Mouse (Mus musculus) liver, embryonic 16.5 days (tissue): ENCODE data around the gene Ankrd33. TPM values are rescaled to one million over a fixed set of nuclear protein-coding genes. Genes with fewer than 3 reads are reported as not detected.
A peak's percentile ranks its signal among the peaks of the same experiment; 100 is the strongest.
"Not testable (repeated sequence)": the region's sequence is repeated elsewhere in the genome, so short reads cannot be mapped to it uniquely, and the experiment has no call there.

Experiments used
- ATAC-seq: fragments of 200-750 bp; cut with Nextera tagmentation; 2 replicates; pipeline ENCODE4 v1.8.0; 2017; ENCODE audit warnings: low read depth, mild to moderate bottlenecking, moderate number of reproducible peaks, moderate library complexity
- H3K27ac ChIP-seq: fragments of 300-500 bp; sonication (generic); 2 replicates; pipeline ENCODE4 v1.5.1; 2014; ENCODE audit warnings: mild to moderate bottlenecking, low read length
- H3K27me3 ChIP-seq: fragments of 300-500 bp; sonication (generic); 2 replicates; pipeline ENCODE4 v1.6.1; 2014; ENCODE audit warnings: low read depth, low read length, mixed read lengths; ENCODE audit not compliant: control insufficient read depth, insufficient read depth
- H3K36me3 ChIP-seq: fragments of 300-500 bp; sonication (generic); 2 replicates; pipeline ENCODE4 v1.6.1; 2014; ENCODE audit warnings: mild to moderate bottlenecking; ENCODE audit not compliant: control insufficient read depth, insufficient read depth
- H3K4me1 ChIP-seq: fragments of 300-500 bp; sonication (generic); 2 replicates; pipeline ENCODE4 v1.6.1; 2014; ENCODE audit warnings: low read depth, low read length, mixed read lengths; ENCODE audit not compliant: control insufficient read depth
- H3K4me2 ChIP-seq: fragments of 300-500 bp; sonication (generic); 2 replicates; pipeline ENCODE4 v1.6.1; 2014; ENCODE audit warnings: low read depth, low read length, mixed read lengths
- H3K4me3 ChIP-seq: fragments of 300-500 bp; sonication (generic); 2 replicates; pipeline ENCODE4 v1.5.1; 2014; ENCODE audit warnings: low read depth, mild to moderate bottlenecking, low read length
- H3K9ac ChIP-seq: fragments of 300-500 bp; sonication (generic); 2 replicates; pipeline ENCODE4 v1.6.1; 2014; ENCODE audit warnings: low read depth, low read length
- H3K9me3 ChIP-seq: fragments of 300-500 bp; sonication (generic); replicated peaks from 2 replicates; pipeline ENCODE4 v1.6.1; 2016; ENCODE audit warnings: low read length; ENCODE audit not compliant: control insufficient read depth
- WGBS: fragments of 180-500 bp; shearing (Covaris S2); extraction: QIAGEN DNeasy Blood & Tissue Kit; methylation state at CpG from one replicate; pipeline ENCODE4 v1.1.7; 2014; ENCODE audit not compliant: insufficient replicate concordance; 5-methylcytosine and 5-hydroxymethylcytosine counted together
- polyA plus RNA-seq: library from polyadenylated mRNA; unstranded; fragments of >200 nt; fragmentation: Nextera tagmentation; extraction: Ambion mirVana; gene quantifications from 2 replicates; pipeline ENCODE4 v1.2.1, GENCODE M21; 2015

Gene Ankrd33
- polyA plus RNA-seq, 1 experiment from 2014 or later = not detected

- Histone ChIP-seq H3K36me3 (no peaks in the 10 kb centered on the region), H3K4me3 (no peak overlapping the region), H3K27me3 (no peaks in the 10 kb centered on the region), H3K4me1 (no peaks in the 10 kb centered on the region; the same call in 1 of the 2 replicates), H3K9me3 (no peaks in the 10 kb centered on the region), H3K4me2 (peak overlapping the region; percentile 7; the same call in 1 of the 2 replicates), H3K9ac (no peak overlapping the region), H3K27ac (peak overlapping the region; percentile 56)
- peak; percentile 80 for ATAC-seq
- 16% methylated on average over 8 of the region's 8 CpGs for WGBS
Observed at GRCm38 (mm10) chr15:101113176-101113575, 2.4 kb upstream of the Ankrd33 start.

GRCm38 (mm10) chr15:101113778-101114177 lies 1.8 kb upstream of the Ankrd33 start:
- H3K9ac ChIP-seq, H3K36me3 ChIP-seq, H3K4me3 ChIP-seq, ATAC-seq, H3K4me1 ChIP-seq, H3K27me3 ChIP-seq, H3K9me3 ChIP-seq, H3K4me2 ChIP-seq: not testable (repeated sequence)
- WGBS = 70% methylated on average over 2 of the region's 2 CpGs
- peak overlapping the region; percentile 56 for H3K27ac ChIP-seq

- no peaks in the 10 kb centered on the region for H3K9me3 ChIP-seq
- H3K36me3 ChIP-seq = no peaks in the 10 kb centered on the region
- H3K4me3 ChIP-seq = no peak overlapping the region
- ATAC-seq = no peak
- no peak overlapping the region for H3K27ac ChIP-seq
- no peaks in the 10 kb centered on the region for H3K27me3 ChIP-seq
- no peak overlapping the region for H3K9ac ChIP-seq
- no peak overlapping the region for H3K4me2 ChIP-seq
- H3K4me1 ChIP-seq = no peaks in the 10 kb centered on the region; the same call in 1 of the 2 replicates
- 52% methylated on average over 14 of the region's 14 CpGs for WGBS
Observed at GRCm38 (mm10) chr15:101118399-101119125, 3.0 kb downstream of the Ankrd33 start.

- H3K4me3 ChIP-seq = no peak overlapping the region
- H3K27ac ChIP-seq = no peak overlapping the region
- no peaks in the 10 kb centered on the region for H3K9me3 ChIP-seq
- ATAC-seq = no peak
- 49% methylated on average over 9 of the region's 9 CpGs for WGBS
- H3K9ac ChIP-seq = no peak overlapping the region
- no peaks in the 10 kb centered on the region for H3K4me1 ChIP-seq
- H3K27me3 ChIP-seq = no peaks in the 10 kb centered on the region
- no peak overlapping the region for H3K4me2 ChIP-seq
- no peaks in the 10 kb centered on the region for H3K36me3 ChIP-seq
Observed at GRCm38 (mm10) chr15:101121411-101122289, 6.1 kb downstream of the Ankrd33 start.

- ATAC-seq = no peak
- Histone ChIP-seq H3K9me3 (no peaks in the 10 kb centered on the region), H3K4me3 (no peak overlapping the region), H3K27ac (no peak overlapping the region), H3K9ac (no peak overlapping the region), H3K27me3 (no peaks in the 10 kb centered on the region), H3K4me1 (no peaks in the 10 kb centered on the region), H3K36me3 (no peaks in the 10 kb centered on the region), H3K4me2 (no peak overlapping the region)
- WGBS = 26% methylated on average over 2 of the region's 2 CpGs
Observed at GRCm38 (mm10) chr15:101122290-101122589, 6.7 kb downstream of the Ankrd33 start.

GRCm38 (mm10) chr15:101123202-101123601 lies 7.6 kb downstream of the Ankrd33 start:
- Histone ChIP-seq H3K27me3 (peaks cover 9% of the 10 kb centered on the region), H3K4me3 (no peak overlapping the region), H3K9ac (no peak overlapping the region), H3K4me1 (no peaks in the 10 kb centered on the region; the same call in 1 of the 2 replicates), H3K27ac (no peak overlapping the region), H3K9me3 (no peaks in the 10 kb centered on the region), H3K4me2 (no peak overlapping the region), H3K36me3 (no peaks in the 10 kb centered on the region)
- ATAC-seq = no peak
- WGBS = 56% methylated on average over 4 of the region's 4 CpGs

DNA sequence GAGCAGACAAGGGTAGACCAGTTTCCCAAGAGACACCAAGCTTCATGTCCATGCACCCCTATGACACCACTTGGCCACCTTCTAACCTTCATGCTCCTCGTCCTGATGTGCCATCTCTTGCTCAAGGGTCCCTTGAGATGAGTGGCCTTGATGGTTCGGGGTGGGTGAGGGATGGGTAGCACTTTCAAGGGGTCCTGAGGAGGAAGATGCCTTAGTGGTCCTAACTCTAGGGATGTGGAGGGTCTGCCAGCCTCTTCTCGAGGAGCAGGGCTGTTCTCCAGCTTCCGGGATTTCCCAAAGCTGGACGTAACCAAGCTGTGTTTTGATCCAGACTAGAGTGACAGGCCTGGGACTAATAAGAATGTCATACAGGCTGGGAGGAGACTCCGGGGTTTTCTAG lies 10.0 kb downstream of the Ankrd33 start:
- 68% methylated on average over 6 of the region's 6 CpGs for WGBS
- H3K27me3 ChIP-seq = peaks cover 29% of the 10 kb centered on the region

GRCm38 (mm10) chr15:101126876-101127544 lies 11.5 kb downstream of the Ankrd33 start:
- ATAC-seq = no peak
- H3K27ac ChIP-seq = no peak overlapping the region
- no peaks in the 10 kb centered on the region for H3K9me3 ChIP-seq
- WGBS = 62% methylated on average over 12 of the region's 12 CpGs
- peaks cover 37% of the 10 kb centered on the region for H3K27me3 ChIP-seq
- no peaks in the 10 kb centered on the region; the same call in 1 of the 2 replicates for H3K4me1 ChIP-seq
- H3K9ac ChIP-seq = no peak overlapping the region
- H3K4me2 ChIP-seq = no peak overlapping the region
- H3K4me3 ChIP-seq = no peak overlapping the region
- no peaks in the 10 kb centered on the region for H3K36me3 ChIP-seq

More for the DNA sequence above, 10.0 kb downstream of the Ankrd33 start:
- Histone ChIP-seq H3K4me3 (no peak overlapping the region), H3K4me1 (no peaks in the 10 kb centered on the region; the same call in 1 of the 2 replicates), H3K9ac (no peak overlapping the region), H3K9me3 (no peaks in the 10 kb centered on the region), H3K4me2 (no peak overlapping the region), H3K36me3 (no peaks in the 10 kb centered on the region), H3K27ac (no peak overlapping the region)
- ATAC-seq = no peak
